Mouse (Mus musculus) kidney, adult 18-20 months (tissue): ENCODE measurements around the gene Atp2a1.

Source experiments
- DNase-seq: peaks from one replicate; pipeline ENCODE4 v3.0.0; 2021

The Atp2a1 gene

GRCm38 (mm10) chr7:126472306-126472705 lies 9.4 kb upstream of the Atp2a1 start:
- DNase-seq: no peak

- no peak for DNase-seq
Observed at GRCm38 (mm10) chr7:126471853-126472252, 8.9 kb upstream of the Atp2a1 start.

- DNase-seq: no peak
Observed at GRCm38 (mm10) chr7:126471361-126471760, 8.5 kb upstream of the Atp2a1 start.

GRCm38 (mm10) chr7:126470077-126470476 lies 7.2 kb upstream of the Atp2a1 start:
- DNase-seq: no peak

- no peak for DNase-seq
Observed at GRCm38 (mm10) chr7:126467834-126468627, 5.1 kb upstream of the Atp2a1 start.

GRCm38 (mm10) chr7:126467271-126467670 lies 4.4 kb upstream of the Atp2a1 start:
- peak; percentile 44 for DNase-seq

- no peak for DNase-seq
Observed at GRCm38 (mm10) chr7:126466707-126467106, 3.8 kb upstream of the Atp2a1 start.

- DNase-seq: no peak
Observed at GRCm38 (mm10) chr7:126466116-126466515, 3.2 kb upstream of the Atp2a1 start.

- DNase-seq: no peak
Observed at GRCm38 (mm10) chr7:126465246-126466030, 2.5 kb upstream of the Atp2a1 start.

- no peak for DNase-seq
Observed at GRCm38 (mm10) chr7:126464836-126465235, 1.9 kb upstream of the Atp2a1 start.

GRCm38 (mm10) chr7:126464121-126464520 lies 1.2 kb upstream of the Atp2a1 start:
- DNase-seq: no peak

GRCm38 (mm10) chr7:126463547-126463946 lies 639 bp upstream of the Atp2a1 start:
- no peak for DNase-seq

- no peak for DNase-seq
Observed at GRCm38 (mm10) chr7:126461626-126462025, 1.3 kb downstream of the Atp2a1 start.

- DNase-seq: no peak
Observed at GRCm38 (mm10) chr7:126460623-126461399, 2.1 kb downstream of the Atp2a1 start.

- no peak for DNase-seq
Observed at GRCm38 (mm10) chr7:126458844-126459618, 3.9 kb downstream of the Atp2a1 start.

GRCm38 (mm10) chr7:126458225-126458624 lies 4.7 kb downstream of the Atp2a1 start:
- DNase-seq: no peak

GRCm38 (mm10) chr7:126456382-126457266 lies 6.3 kb downstream of the Atp2a1 start:
- no peak for DNase-seq

GRCm38 (mm10) chr7:126455242-126455641 lies 7.7 kb downstream of the Atp2a1 start:
- no peak for DNase-seq

GRCm38 (mm10) chr7:126453861-126454260 lies 9.0 kb downstream of the Atp2a1 start:
- no peak for DNase-seq

GRCm38 (mm10) chr7:126452244-126452643 lies 10.7 kb downstream of the Atp2a1 start:
- no peak for DNase-seq

GRCm38 (mm10) chr7:126450641-126451040 lies 12.3 kb downstream of the Atp2a1 start:
- DNase-seq: no peak
